Mouse (Mus musculus) gastrocnemius, postnatal 10 days (tissue): ENCODE data around the gene Mns1. TPM values are rescaled to one million over a fixed set of nuclear protein-coding genes. Genes with fewer than 3 reads are reported as not detected.
"Not testable (repeated sequence)": the region's sequence is repeated elsewhere in the genome, so short reads cannot be mapped to it uniquely, and the experiment has no call there.

Source experiments
- DNase-seq: peaks from one replicate; pipeline ENCODE4 v3.0.0; 2021; ENCODE audit warnings: mixed read lengths
- long read RNA-seq, 2 experiments: library from polyadenylated mRNA; stranded (forward); transcript quantifications; one replicate each; pipeline ENCODE4 v2.0.0; 2021
- total RNA-seq, 2 experiments: library from RNA; stranded (reverse); gene quantifications; 2 replicates each; pipeline ENCODE4 v1.2.3; 2021

Gene Mns1
- 1 to 10 TPM; 1.1 to 1.7 TPM for total RNA-seq
- long read RNA-seq, experiment 1, result 0 reads
- long read RNA-seq, experiment 2, full-length matches to known transcripts, result 1 of 2 reads
- long read RNA-seq, experiment 2, partial matches to known transcripts, result 0 of 2 reads
- long read RNA-seq, experiment 2, other reads (novel, unspliced or antisense), result 1 of 2 reads

DNA sequence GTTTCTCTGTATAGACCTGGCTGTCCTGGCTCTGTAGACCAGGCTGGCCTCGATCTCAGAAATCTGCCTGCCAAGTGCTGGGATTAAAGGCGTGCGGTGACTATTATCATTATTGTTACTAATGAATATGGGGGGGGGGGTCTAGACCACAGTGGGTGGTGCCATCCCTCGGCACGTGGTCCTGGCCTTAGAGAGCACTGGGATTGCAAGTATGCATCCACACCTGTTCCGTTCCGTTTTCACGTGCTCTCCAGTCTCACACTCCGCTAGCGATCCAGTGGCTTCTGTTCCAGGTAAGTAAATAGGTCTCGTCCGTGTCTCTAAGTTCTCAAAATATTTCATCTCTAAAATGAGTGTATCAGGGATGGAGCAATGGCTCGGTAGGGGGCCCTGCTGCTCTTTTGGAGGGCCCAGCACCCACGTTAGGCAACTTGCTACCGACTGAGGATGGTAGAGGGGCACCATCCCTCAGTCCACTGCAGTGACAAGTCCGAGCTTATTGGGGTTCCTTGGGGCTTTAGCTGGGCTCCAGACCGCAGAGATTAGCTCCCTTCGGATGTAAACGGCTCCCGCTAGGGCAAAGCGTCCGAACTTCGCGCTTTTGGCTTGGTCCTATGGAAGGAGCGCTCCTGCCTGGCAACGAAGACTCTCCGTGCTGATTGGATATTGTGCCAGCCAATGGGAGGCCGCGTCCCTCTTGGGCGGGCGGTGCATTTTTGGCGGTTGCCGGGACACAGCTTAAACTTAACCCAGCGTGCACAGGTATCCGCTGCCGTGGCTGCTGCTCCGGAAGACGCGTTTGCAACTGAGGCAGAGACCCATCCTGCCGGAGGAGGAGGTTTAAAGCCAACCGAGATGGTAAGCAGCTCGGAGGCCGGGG lies at the start of gene Mns1:
Mns1 (plus strand) TSS at position 190 of the 880 bp plus-strand sequence.
- DNase-seq, result peak; percentile 90

DNA sequence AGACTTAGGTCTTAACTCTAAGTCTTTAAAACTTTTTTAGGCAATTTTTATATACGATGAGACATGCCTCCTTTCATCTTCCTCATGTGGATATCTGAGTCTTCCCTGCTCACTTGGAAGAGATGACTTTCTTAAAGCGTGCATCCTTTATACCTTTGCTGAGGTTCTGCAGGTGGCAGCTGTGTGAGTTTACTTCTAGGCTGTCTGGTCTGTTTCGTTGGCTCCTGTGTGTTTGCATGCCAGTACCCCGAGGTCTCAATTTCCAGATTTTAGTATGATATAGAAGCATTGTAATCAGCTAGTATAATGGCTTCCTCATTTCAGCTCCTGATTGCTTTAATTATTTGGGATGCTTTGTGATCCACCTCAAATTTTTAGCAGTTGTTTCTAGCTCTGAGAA lies 48.9 kb upstream of the Mns1 start:
- no peak for DNase-seq

GRCm38 (mm10) chr9:72389431-72390002 lies 48.3 kb upstream of the Mns1 start:
- DNase-seq, result no peak

DNA sequence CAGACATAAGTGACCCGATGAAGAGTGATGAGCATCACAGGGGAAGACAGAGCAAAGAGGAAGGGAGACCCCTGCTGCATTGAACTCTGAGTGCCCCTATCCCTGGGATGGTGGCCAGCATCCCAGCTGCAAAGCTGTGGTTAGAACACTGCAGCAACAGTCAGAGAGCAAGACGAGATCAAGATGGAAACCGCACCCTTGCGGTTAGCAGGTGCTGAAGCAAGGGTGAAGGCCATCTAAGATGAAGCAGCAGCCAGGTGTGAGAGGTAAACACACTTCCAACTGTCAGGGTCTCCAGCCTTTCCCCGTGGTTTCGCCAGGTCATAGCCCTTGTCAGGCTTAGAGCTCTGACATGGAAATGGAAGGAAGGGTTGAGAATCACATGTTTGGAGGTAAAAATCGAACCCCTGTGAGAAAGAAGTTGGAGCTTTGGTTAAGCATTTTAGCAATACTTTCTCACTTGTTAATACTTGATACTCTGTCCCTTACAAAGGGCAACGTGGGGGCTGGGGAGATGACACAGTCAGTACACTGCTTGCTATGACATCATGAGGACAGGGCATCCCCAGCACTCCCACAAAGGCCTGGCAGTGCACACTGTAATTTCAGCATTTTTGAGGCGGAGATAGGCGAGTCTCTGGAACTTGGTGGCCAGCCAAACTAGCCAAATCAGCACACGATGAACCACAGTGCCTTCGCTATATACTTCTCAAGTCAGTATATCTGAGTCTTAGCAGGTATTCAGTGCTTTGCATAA lies 47.3 kb upstream of the Mns1 start:
- no peak for DNase-seq

GRCm38 (mm10) chr9:72392686-72393085 lies 45.1 kb upstream of the Mns1 start:
- DNase-seq, result no peak

DNA sequence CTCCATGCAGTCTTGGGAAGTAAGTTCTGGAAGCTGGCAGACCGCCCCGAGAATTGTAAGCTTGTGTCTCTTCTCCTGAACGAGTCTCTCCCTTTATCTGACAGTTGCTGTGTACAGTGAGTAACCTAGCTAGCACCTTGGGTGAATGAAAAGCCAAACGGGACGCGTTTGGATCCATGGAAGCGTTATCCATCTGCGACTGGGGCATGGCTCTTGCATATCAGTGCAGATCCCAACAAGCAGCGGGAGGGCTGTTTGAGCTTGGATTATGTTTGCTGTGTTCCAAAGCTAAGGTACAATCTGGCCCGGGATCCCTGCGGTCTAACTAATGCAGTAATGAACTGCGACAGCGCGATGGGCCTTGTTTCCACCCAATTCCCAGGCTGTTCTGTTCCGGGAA lies 44.6 kb upstream of the Mns1 start:
- DNase-seq, result no peak

GRCm38 (mm10) chr9:72393869-72394341 lies 43.9 kb upstream of the Mns1 start:
- DNase-seq, result no peak

DNA sequence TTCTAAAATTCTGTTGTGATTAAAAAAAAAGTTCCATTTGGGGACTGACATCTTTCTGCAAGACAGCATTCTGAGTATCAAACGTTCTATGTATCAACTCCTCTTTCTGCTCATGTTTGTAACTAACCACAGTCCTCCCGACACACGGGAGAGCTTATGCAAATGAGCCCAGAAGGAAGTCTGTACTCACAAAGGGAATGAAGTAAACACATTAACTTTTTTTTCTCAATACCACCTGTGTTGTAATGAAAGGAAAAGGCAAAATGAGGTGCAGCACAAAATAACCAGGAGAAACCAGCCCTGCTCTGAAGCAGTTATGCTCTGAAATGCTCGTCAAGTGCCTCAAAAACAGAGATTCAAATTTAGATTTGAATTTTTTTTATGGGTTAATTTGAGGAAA lies 37.7 kb upstream of the Mns1 start:
- no peak for DNase-seq

GRCm38 (mm10) chr9:72401769-72402168 lies 36.0 kb upstream of the Mns1 start:
- not testable (repeated sequence) for DNase-seq

DNA sequence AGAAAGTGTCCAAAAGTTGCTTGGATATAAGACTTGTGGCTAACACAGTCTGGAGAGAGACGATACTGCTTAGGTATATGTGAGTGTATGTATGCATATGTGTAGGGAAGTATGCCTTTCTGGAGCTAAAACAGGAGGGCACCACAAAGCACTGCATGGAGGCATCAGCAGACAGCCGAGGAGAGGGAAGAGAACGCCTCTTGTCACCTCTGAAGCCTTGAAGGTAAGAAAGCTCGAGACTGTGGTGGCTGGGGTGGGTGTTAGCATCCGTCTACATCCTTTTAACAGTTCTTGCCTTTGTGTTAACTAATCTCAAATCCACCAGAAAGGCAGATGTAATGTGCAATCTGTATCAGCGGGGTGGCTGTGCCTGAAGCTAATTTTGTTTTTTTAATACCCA lies 34.4 kb upstream of the Mns1 start:
- DNase-seq, result no peak

DNA sequence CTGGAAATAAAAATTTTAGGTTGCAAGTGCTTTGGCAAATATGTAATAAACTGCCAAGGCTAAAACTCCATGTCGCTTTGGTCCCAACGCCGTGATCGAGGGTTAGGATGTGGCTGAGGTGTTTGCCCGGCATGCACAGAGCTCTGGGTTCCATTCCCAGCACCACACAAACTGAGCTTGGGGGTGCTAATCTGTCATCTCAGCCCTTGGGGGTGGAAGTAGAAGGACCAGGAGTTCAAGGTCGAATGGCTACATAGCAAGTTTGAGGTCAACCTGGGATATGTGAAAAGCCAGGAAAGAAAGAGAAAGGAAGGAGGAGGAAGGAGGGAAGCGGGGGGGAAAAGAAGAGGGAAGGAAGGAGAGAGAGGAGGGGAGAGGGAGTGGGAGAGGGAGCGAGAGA lies 33.4 kb upstream of the Mns1 start:
- no peak for DNase-seq

DNA sequence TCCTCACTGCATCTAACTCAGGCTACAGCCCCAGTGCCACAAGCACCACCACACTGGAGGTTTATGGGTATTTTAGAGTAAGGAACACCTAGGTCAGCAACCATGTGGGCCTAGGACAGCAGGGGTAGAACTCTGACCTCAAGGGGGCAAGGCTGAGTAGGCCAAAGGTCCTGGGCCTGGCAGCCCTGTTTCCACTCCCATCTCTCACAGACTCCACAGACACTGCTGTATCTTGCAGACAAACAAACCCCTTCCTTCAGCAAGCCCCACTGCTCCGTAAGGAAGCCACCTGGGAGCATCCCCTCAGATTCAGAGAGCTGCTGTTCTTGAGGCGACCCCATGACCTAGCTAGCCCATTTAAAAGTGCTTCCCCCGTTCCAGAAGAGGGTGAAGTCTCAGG lies 32.9 kb upstream of the Mns1 start:
- DNase-seq, result no peak

DNA sequence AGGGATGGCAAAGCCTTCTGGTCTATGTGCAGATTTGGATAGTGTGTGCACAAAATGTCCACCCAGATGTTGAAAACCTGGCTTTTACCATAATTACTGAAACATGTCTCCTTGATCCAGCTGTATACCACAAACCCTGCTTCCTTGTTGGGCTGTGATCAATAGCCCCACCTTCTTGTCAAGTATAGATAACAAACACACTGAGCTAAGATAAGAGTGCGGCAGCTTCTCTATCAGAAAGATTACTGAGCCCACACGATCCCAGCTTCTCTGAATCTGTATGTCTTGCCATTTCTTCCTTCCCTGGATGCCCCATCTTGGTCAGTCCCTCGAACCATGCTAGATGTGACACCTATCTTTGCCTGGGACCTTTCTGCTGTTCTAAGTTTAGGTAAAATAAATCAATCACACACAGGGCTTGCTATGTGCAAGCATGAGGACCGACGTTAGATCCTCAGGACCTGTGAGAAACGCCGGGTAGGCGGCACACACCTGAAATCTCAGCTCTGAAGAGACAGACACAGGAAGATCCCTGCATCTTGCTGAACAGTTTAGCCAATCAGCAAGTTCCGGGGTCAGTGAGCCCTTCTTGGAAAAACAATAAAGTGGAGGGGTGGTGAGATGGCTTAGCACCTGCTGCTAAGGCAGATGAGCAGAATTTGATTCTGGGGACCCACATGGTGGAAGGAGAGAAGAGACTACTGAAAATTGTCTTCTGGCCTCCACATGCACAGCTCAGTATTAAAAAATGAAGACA lies 31.8 kb upstream of the Mns1 start:
- no peak for DNase-seq

- peak; percentile 83 for DNase-seq
Observed at GRCm38 (mm10) chr9:72408131-72408586, 29.7 kb upstream of the Mns1 start.

DNA sequence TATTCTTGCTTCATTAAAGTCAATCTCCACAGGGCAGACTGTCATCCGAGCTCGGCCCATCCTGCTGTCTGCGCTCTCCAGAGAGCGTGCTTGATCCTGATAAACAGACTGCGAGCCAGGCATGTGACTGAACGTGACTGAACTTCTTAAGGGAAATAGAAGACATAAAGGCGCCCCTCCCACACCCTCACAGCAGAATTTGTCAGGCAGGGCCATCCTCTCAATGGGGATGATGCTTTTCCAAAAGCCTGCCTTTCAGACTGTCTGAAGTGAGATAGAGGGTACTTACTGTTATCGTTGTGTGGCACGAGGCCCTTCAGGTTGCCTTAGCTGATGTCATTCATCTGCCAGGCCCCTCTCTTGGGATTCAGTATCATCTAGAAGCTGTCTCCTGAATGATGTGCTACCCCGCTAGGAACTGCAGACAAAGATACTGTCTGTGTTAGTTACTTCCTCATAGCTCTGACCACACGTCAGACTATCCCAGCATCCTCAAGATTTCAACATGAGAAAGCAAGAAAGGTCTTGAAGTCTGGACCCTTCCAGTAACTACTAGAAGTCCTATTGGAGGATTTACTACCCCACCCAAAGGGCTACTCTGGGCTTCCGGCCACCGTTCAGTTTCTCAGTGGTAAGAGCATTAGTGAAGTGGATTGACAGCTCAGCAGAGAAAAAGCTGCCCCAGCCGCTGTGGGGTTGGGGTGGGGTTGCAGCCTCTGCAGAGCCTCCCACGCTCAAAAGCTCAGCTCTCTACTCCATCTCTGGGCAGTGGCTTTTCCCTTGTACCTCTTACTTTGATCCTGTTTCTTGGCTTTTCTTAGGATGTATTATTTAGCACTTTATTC lies 28.2 kb upstream of the Mns1 start:
- no peak for DNase-seq

DNA sequence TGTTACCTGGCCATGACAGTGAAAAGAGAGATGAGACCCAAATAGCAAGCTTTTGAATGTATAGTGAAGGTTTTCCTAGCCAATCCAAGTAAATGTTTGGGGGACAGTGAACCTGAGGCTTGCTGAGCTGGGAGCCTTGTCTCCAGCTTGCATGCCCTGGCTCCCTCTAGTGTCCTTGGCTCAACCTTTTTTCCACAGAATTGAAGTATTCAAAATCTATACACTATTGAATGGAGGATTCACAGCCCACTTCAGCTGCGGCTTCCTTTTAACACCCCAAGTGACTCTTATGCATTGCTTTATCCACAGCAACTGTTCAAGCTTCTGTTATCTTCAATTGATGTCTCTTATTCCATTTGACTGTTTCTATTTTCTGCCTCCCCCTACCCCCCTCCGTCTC lies 26.1 kb upstream of the Mns1 start:
- DNase-seq, result no peak

DNA sequence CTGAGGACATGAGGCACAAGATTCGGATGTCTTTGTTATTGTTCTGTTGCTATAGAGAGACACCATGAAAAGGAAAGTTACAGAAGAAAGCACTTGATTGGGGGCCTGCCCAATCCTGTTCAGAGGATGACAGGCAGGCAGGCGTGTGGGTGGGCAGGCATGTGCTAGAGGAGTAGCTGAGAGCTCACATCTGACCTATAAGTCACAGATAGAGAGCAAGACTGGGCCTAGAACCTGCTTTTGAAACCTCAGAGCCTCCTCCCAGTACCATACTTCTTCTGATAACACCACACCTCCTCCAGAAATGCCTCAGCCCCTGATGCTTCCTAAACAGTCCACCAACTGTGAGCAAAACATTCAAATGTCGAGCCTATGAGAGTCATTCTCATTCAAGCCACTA lies 19.4 kb upstream of the Mns1 start:
- no peak for DNase-seq

DNA sequence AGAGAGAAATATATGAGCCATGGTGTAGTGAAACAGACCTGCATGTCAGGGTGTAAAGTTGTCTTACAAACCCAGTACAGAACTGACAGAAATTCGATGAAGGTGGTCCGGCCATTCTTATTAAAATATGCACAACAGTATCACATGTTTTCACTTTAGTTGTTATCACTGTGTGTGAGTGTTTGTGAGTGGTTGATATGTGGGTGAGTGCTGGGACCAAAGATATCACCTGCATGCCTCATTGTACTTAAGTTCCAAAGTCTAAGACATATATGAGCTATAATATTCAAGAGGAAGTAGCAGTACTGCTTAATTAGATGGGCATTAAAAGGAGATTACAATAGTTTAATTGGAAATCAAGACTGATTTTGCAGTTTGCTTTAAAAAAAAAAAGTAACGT lies 17.3 kb upstream of the Mns1 start:
- no peak for DNase-seq

DNA sequence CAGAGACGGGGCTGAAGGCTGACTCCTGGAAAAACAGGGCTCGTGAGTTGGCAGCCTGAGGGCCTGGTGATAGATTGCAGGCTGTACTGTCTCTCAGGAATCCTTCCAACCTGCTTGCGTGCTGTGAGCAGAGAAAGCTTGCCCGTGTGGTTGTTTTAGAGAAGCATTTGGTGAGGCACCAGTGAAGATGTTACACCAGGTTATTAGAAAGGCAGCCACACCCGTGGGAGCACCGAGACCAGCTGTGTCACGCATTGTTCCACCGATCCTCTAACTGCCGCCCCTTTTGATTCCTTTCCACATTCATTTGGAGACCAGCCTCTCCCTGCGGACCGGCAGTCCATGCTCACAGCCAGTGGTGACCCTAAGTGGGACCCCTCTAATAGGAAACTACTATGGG lies 15.5 kb upstream of the Mns1 start:
- DNase-seq, result no peak

DNA sequence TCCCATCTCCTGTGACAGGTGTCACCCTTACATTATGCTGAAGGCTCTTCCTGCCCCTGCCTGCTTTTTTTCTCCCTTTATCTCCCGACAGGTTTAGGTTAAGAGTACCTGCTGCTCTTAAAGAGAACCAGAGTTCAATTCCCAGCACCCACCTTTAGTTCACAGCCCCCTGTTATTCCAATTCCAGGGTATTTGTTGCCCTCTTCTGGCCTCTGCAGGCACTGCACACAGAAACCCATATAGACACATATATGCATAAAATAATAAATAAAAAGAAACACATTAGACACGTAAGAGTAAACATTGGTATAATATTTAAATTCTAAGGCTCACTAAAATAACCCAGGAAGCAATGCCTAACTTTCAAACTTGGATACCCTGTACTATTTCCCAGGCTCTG lies 15.1 kb upstream of the Mns1 start:
- no peak for DNase-seq

DNA sequence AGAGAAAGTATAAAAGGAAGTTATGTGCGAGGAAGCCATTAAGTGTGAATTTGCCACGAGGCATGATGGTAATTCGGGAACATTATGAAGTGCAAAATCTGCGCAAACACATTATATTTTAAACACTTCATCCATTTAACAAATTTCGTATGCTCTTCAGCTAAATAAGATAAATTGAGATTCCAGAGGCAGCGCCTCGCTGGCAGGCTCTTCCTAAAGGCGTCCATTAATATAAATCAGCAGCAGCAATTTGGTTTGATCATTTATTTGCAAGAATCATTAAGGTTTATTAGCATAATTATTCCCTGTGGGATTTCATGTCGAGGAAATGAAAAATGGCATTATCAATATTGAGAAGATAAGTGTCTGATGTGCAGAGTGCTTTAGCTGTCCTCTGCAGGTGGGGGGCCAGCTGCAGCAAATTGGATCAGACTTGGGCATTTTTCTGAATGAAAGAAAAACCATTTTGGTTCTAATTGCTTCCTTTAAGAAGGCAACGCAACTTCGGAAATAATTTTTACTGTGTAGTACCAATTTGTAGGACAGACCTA lies 12.4 kb upstream of the Mns1 start:
- DNase-seq, result no peak
